Mouse (Mus musculus) lung, postnatal 0 days (tissue): ENCODE data around the gene Pcp2.

Source experiments
- CTCF ChIP-seq: IDR thresholded peaks from 2 replicates; pipeline ENCODE4 v1.5.1; 2016; ENCODE audit warnings: antibody characterized with exemption, mild to moderate bottlenecking
- EP300 ChIP-seq: IDR thresholded peaks from 2 replicates; pipeline ENCODE4 v1.6.1; 2016; ENCODE audit warnings: antibody characterized with exemption, mild to moderate bottlenecking, control low read depth

DNA sequence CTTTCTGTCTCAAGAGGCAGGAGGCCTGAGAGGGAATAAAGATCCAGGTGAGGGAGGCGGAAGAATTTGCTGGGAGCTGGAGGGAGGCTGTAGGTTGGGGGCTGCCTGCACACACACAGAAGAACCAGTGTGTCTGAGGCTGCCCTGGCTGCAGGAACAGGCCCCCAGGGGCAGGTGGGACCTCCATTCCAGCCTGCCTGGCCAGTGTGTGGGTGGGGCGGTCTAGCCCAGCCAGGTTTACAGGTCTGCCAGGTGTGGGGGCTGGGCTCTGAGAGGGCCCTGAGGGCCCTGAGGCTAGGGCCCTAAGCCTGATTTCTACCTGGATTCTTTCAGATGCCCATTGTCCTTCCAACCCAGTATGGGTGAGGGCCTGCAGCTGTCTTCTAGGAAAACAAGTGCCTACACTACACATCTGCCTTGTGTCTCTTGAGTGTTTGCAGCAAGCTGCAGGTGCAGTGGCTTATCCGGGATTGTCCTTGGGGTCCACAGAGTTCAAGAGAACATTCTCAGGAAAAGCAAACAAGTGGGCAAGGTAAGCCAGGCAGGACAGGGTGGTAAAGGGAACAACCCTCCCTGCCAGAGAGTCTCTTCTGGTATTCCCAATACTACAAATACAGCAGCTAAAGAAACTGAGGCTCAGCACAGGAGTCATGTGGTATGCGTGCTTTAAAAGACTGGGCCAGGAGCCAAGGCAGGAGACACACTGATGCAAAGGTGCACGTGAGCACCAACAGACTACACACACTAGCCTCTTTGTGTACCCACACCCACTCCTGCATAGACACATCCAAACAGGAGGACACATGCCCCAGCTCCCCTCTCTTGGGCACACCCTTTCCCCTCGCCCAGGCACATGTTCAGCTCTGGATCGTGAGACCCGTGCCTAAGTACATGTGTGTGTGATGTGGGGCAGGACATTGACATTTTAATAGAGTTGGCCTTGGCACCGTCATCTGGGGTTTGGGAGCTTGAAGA lies 45.7 kb downstream of the Pcp2 start:
- no peak for TF ChIP-seq CTCF
- no peak for TF ChIP-seq EP300
